Mouse (Mus musculus) erythroblast, adult 5-6 weeks (primary cell): ENCODE results near the gene Zfp385a. TPM values are rescaled to one million over a fixed set of nuclear protein-coding genes. Genes with fewer than 3 reads are reported as not detected.
A peak's percentile ranks its signal among the peaks of the same experiment; 100 is the strongest.

Experiments
- ATAC-seq: replicated peaks from 2 replicates; pipeline ENCODE4 v1.8.0; 2016; ENCODE audit warnings: moderate number of reproducible peaks, mild to moderate bottlenecking, moderate TSS enrichment, inconsistent platforms; ENCODE audit not compliant: poor library complexity, low FRiP score, severe bottlenecking
- total RNA-seq, 2 experiments: library from RNA; stranded (forward) in 1 of 2; stranded (reverse) in 1 of 2; fragments of 150-400 nt in 1 of 2; fragments of 200-764, 138-1000 nt in 1 of 2; gene quantifications; 2 replicates each; pipeline versions ENCODE4 v1.2.3 to v1.2.4; 2015 to 2017; ENCODE audit warnings: low replicate concordance in 2 of 2

Gene Zfp385a
- total RNA-seq, 2 experiments from 2014 or later = 0.68 to 5.6 TPM

DNA sequence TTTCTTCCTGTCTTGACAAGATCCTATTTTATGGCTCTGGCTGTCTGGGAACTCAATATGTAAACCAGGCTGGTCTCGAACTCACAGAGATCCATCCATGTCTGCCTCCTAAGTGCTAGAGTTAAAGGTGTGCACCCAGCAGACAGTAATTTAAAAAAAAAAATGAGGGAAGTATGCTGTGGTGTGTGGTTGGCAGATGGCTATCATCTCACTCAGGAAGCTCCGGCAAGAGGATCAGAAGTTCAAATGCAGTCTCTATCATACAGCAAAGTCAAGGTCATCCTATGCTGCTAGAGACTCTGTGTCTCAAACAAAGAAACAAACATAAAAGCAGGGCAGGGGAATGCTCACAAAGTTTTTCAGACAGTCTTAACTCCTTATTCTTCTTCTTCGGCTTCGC, 71.0 kb downstream of the Zfp385a start:
- ATAC-seq = no peak

DNA sequence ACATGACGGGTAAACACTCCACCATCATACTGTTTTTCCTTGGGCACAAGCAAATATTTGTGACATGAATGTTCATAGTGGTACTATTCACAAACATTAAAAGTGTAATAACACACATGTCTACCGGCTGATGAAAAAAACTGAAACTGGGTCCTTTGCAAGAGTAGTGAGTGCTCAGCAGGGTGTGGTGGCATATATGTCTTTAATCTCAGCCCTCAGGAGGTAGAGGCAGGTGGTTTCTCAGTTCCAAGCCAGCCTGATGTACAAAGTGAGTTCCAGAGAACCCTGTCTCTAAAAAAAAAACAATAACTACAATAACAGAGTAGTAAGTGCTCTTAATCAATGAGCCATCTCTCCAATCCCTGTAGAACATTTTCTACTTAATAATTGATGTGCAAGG, 75.1 kb downstream of the Zfp385a start:
- ATAC-seq = peak; percentile 60

Other genes with a start within 250 kb of the Zfp385a start
- gene Smug1, start 173.0 kb downstream of the Zfp385a start, total RNA-seq (2015; ENCODE audit: low replicate concordance) = 1.5 TPM in 1 of 2 replicates, not detected in the other
- gene Smug1, start 173.0 kb downstream of the Zfp385a start, total RNA-seq (2017; ENCODE audit: low replicate concordance) = 0.70 and 1.0 TPM in 2 replicates
- 42.0 and 42.1 TPM in 2 replicates for gene Cbx5, start 100.3 kb downstream of the Zfp385a start, total RNA-seq (2015; ENCODE audit: low replicate concordance)
- 49.5 and 57.4 TPM in 2 replicates for gene Cbx5, start 100.3 kb downstream of the Zfp385a start, total RNA-seq (2017; ENCODE audit: low replicate concordance)
- 130 and 135 TPM in 2 replicates for gene Hnrnpa1, start 99.7 kb downstream of the Zfp385a start, total RNA-seq (2015; ENCODE audit: low replicate concordance)
- 189 and 286 TPM in 2 replicates for gene Hnrnpa1, start 99.7 kb downstream of the Zfp385a start, total RNA-seq (2017; ENCODE audit: low replicate concordance)
- 449 and 473 TPM in 2 replicates for gene Nfe2, start 81.7 kb downstream of the Zfp385a start, total RNA-seq (2015; ENCODE audit: low replicate concordance)
- 629 and 671 TPM in 2 replicates for gene Nfe2, start 81.7 kb downstream of the Zfp385a start, total RNA-seq (2017; ENCODE audit: low replicate concordance)
- 123 and 131 TPM in 2 replicates for gene Copz1, start 67.4 kb downstream of the Zfp385a start, total RNA-seq (2015; ENCODE audit: low replicate concordance)
- gene Copz1, start 67.4 kb downstream of the Zfp385a start, total RNA-seq (2017; ENCODE audit: low replicate concordance) = 54.0 and 56.5 TPM in 2 replicates
- 0.96 and 2.1 TPM in 2 replicates for gene Gpr84, start 29.5 kb downstream of the Zfp385a start, total RNA-seq (2015; ENCODE audit: low replicate concordance)
- 0.70 and 1.3 TPM in 2 replicates for gene Gpr84, start 29.5 kb downstream of the Zfp385a start, total RNA-seq (2017; ENCODE audit: low replicate concordance)
- 2.5 and 7.9 TPM in 2 replicates for gene Itga5, start 26.7 kb upstream of the Zfp385a start, total RNA-seq (2015; ENCODE audit: low replicate concordance)
- 2.4 TPM in 2 replicates for gene Itga5, start 26.7 kb upstream of the Zfp385a start, total RNA-seq (2017; ENCODE audit: low replicate concordance)
- gene Gtsf1, start 90.4 kb upstream of the Zfp385a start, total RNA-seq (2015; ENCODE audit: low replicate concordance) = 10.4 TPM in 1 of 2 replicates, not detected in the other
- not detected in 2 replicates for gene Gtsf1, start 90.4 kb upstream of the Zfp385a start, total RNA-seq (2017; ENCODE audit: low replicate concordance)
- gene Gtsf2, start 108.4 kb upstream of the Zfp385a start, total RNA-seq (2015; ENCODE audit: low replicate concordance) = not detected in 2 replicates
- gene Gtsf2, start 108.4 kb upstream of the Zfp385a start, total RNA-seq (2017; ENCODE audit: low replicate concordance) = not detected in 2 replicates
- gene Nckap1l, start 113.7 kb upstream of the Zfp385a start, total RNA-seq (2015; ENCODE audit: low replicate concordance) = 21.5 and 35.4 TPM in 2 replicates
- gene Nckap1l, start 113.7 kb upstream of the Zfp385a start, total RNA-seq (2017; ENCODE audit: low replicate concordance) = 27.9 and 28.0 TPM in 2 replicates
- gene Pde1b, start 162.9 kb upstream of the Zfp385a start, total RNA-seq (2015; ENCODE audit: low replicate concordance) = 1.9 and 4.6 TPM in 2 replicates
- gene Pde1b, start 162.9 kb upstream of the Zfp385a start, total RNA-seq (2017; ENCODE audit: low replicate concordance) = 1.5 and 2.0 TPM in 2 replicates
- not detected in 2 replicates for gene Ppp1r1a, start 197.9 kb upstream of the Zfp385a start, total RNA-seq (2015; ENCODE audit: low replicate concordance)
- gene Ppp1r1a, start 197.9 kb upstream of the Zfp385a start, total RNA-seq (2017; ENCODE audit: low replicate concordance) = not detected in 2 replicates
- gene Glycam1, start 225.0 kb upstream of the Zfp385a start, total RNA-seq (2015; ENCODE audit: low replicate concordance) = not detected in 2 replicates
- not detected in 2 replicates for gene Glycam1, start 225.0 kb upstream of the Zfp385a start, total RNA-seq (2017; ENCODE audit: low replicate concordance)